29 mouse cellular contexts compared by ENCODE assay signal in the genomic region with DNA sequence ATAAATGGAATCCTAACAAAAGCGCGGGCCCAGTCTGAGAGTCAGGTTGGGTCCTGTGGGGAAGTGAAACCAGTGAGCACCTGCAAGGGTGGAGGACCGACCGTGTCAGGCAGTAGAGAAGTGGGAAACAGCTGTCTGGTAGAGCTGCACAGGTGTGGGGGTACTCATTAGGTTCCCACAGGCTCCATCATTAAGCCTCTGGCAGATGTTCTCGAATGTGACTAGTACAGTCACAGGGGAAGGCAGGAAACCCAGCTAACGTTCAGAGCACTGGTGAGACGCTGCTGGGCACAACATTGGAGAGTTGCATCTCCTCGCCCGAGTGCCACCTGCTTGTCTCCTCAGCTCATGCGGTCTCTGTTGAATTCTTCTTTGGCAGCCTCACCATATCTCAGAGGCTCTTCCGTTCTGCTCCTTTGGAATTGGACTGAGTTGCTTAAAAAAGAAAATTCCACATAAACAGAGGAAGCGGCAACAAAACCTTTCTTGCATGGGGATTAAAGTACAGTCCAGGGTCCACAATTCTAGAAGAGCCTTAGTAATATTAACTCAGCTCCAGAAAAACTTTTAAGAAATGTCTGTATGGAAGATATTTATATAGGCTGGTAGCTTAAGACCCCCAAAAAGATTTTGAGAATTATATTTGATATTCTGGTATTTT.
DNase-seq lines count a peak whose midpoint lies in the region; ATAC-seq and TF ChIP-seq lines count a peak whose summit lies in the region.
"Had no signal": no experiment of that assay in that cellular context is flagged by ENCODE, and none has a peak within 500 bp of the region (broad histone marks: within the 10 kb centered on the region; RNA-seq: fewer than 3 reads in every experiment).

No protein-coding gene starts in this region.

- no peaks in the 10 kb centered on the region for H3K9me3 ChIP-seq in hindbrain, embryonic 13.5 days
- no peaks in the 10 kb centered on the region for H3K9me3 ChIP-seq in hindbrain, postnatal 0 days (ENCODE audit: low read length)
- H3K9me3 ChIP-seq in kidney, embryonic 14.5 days (ENCODE audit: control insufficient read depth, low read length) = no peaks in the 10 kb centered on the region
- H3K9me3 ChIP-seq: embryonic facial prominence, embryonic 15.5 days; forebrain, embryonic 12.5 days; hindbrain, embryonic 10.5 days; intestine, embryonic 15.5 days; limb, embryonic 10.5 days; limb, embryonic 15.5 days; liver, embryonic 13.5 days; midbrain, embryonic 12.5 days had no signal

- H3K27me3 ChIP-seq in cerebellum, adult 2 months (ENCODE audit: control insufficient read depth, insufficient read depth, low read length) = no peaks in the 10 kb centered on the region
- no peaks in the 10 kb centered on the region for H3K27me3 ChIP-seq in hindbrain, embryonic 13.5 days
- no peaks in the 10 kb centered on the region for H3K27me3 ChIP-seq in hindbrain, postnatal 0 days (ENCODE audit: insufficient read depth, low read length)
- no peaks in the 10 kb centered on the region for H3K27me3 ChIP-seq in kidney, embryonic 14.5 days (ENCODE audit: control insufficient read depth, insufficient read depth, low read length)
- H3K27me3 ChIP-seq: embryonic facial prominence, embryonic 15.5 days; forebrain, embryonic 12.5 days; intestine, embryonic 15.5 days; limb, embryonic 15.5 days; liver, embryonic 13.5 days; megakaryocyte, embryonic 14.5 days; midbrain, embryonic 12.5 days; Patski had no signal

- H3K4me2 ChIP-seq in hindbrain, embryonic 13.5 days = no peak overlapping the region
- H3K4me2 ChIP-seq in hindbrain, postnatal 0 days (ENCODE audit: low read depth, low read length) = no peak overlapping the region
- H3K4me2 ChIP-seq in kidney, embryonic 14.5 days (replicated peaks; ENCODE audit: low read depth, low read length) = no peak overlapping the region
- H3K4me2 ChIP-seq: embryonic facial prominence, embryonic 15.5 days; forebrain, embryonic 12.5 days; intestine, embryonic 15.5 days; limb, embryonic 15.5 days; liver, embryonic 13.5 days; midbrain, embryonic 12.5 days had no signal

- no peaks in the 10 kb centered on the region for H3K36me3 ChIP-seq in hindbrain, embryonic 13.5 days
- no peaks in the 10 kb centered on the region for H3K36me3 ChIP-seq in hindbrain, postnatal 0 days (ENCODE audit: insufficient read depth, low read length)
- H3K36me3 ChIP-seq in kidney, embryonic 14.5 days (ENCODE audit: control insufficient read depth, insufficient read depth, low read length) = no peaks in the 10 kb centered on the region
- H3K36me3 ChIP-seq: embryonic facial prominence, embryonic 15.5 days; forebrain, embryonic 12.5 days; hindbrain, embryonic 10.5 days; intestine, embryonic 15.5 days; limb, embryonic 10.5 days; limb, embryonic 15.5 days; liver, embryonic 13.5 days; midbrain, embryonic 12.5 days had no signal

- DNase-seq in cerebellum, adult 2 months = peak; percentile 25 to 47
- no peak for DNase-seq in cerebellum, postnatal 4 days (ENCODE audit: low spot score in 2 of 2)
- no peak for DNase-seq in hindbrain, postnatal 0 days (ENCODE audit: low spot score)
- peak; percentile 4 to 10 for DNase-seq in kidney, postnatal 36 days
- peak; percentile 27 for DNase-seq in brain, adult 2 months (ENCODE audit: low read depth, low spot score)
- DNase-seq: adrenal gland, postnatal 14 days; forebrain, postnatal 0 days; heart, postnatal 14 days; kidney, postnatal 4 days; liver, embryonic 13.5 days; lung, adult 18-20 months; lung, postnatal 4 days; right cerebral cortex, adult 18-20 months; spleen, adult 18-20 months; thymus, postnatal 14 days had no signal

- 0 out of 2 replicates have a peak, but pooled peaks have one; percentile 21 for ATAC-seq in hindbrain, embryonic 13.5 days (ENCODE audit: low FRiP score)
- no peak for ATAC-seq in hindbrain, postnatal 0 days
- no peak for ATAC-seq in kidney, embryonic 14.5 days (ENCODE audit: low FRiP score, low TSS enrichment)
- ATAC-seq: forebrain, postnatal 0 days; hindbrain, embryonic 16.5 days; intestine, embryonic 15.5 days; lung, postnatal 0 days; Patski had no signal

- no peak for TF ChIP-seq POLR2A in cerebellum, adult 2 months (IDR thresholded peaks at IDR 0.05; ENCODE audit: borderline replicate concordance, insufficient read depth, low read length)

- no peak for TF ChIP-seq CTCF in cerebellum, adult 2 months (IDR thresholded peaks at IDR 0.05; ENCODE audit: borderline replicate concordance, insufficient read depth, low read depth, low read length)
- no peak for TF ChIP-seq CTCF in hindbrain, postnatal 0 days (IDR thresholded peaks at IDR 0.05; ENCODE audit: low read depth)

- no peak overlapping the region for H3K9ac ChIP-seq in hindbrain, embryonic 13.5 days
- no peak overlapping the region for H3K9ac ChIP-seq in hindbrain, postnatal 0 days (replicated peaks; ENCODE audit: low read length)
- H3K9ac ChIP-seq in kidney, embryonic 14.5 days (ENCODE audit: low read depth, low read length) = no peak overlapping the region
- H3K9ac ChIP-seq: embryonic facial prominence, embryonic 15.5 days; forebrain, embryonic 12.5 days; forebrain, postnatal 0 days; intestine, embryonic 15.5 days; limb, embryonic 15.5 days; liver, embryonic 13.5 days; midbrain, embryonic 12.5 days had no signal

- no peak overlapping the region for H3K4me3 ChIP-seq in cerebellum, adult 2 months (replicated peaks; ENCODE audit: insufficient read depth, low read depth, low read length)
- H3K4me3 ChIP-seq in hindbrain, embryonic 13.5 days = no peak overlapping the region
- no peak overlapping the region for H3K4me3 ChIP-seq in hindbrain, postnatal 0 days (ENCODE audit: low read length)
- no peak overlapping the region for H3K4me3 ChIP-seq in kidney, embryonic 14.5 days (ENCODE audit: low read length)
- H3K4me3 ChIP-seq: embryonic facial prominence, embryonic 15.5 days; forebrain, embryonic 12.5 days; hindbrain, embryonic 10.5 days; intestine, embryonic 15.5 days; limb, embryonic 10.5 days; limb, embryonic 15.5 days; liver, embryonic 13.5 days; megakaryocyte, embryonic 14.5 days; midbrain, embryonic 12.5 days; myocyte had no signal

- H3K27ac ChIP-seq in cerebellum, adult 2 months (ENCODE audit: insufficient read depth, low read length) = no peak overlapping the region
- H3K27ac ChIP-seq in hindbrain, embryonic 13.5 days = no peak overlapping the region
- H3K27ac ChIP-seq in hindbrain, postnatal 0 days = no peak overlapping the region
- H3K27ac ChIP-seq in kidney, embryonic 14.5 days (ENCODE audit: low read depth, low read length) = no peak overlapping the region
- H3K27ac ChIP-seq: embryonic facial prominence, embryonic 15.5 days; forebrain, embryonic 12.5 days; hindbrain, embryonic 10.5 days; intestine, embryonic 15.5 days; limb, embryonic 10.5 days; limb, embryonic 15.5 days; liver, embryonic 13.5 days; midbrain, embryonic 12.5 days had no signal

- 53% methylated on average over 12 of the region's 12 CpGs for WGBS in cerebellum, adult 2 months
- 82% methylated on average over 12 of the region's 12 CpGs for WGBS in hindbrain, embryonic 13.5 days
- 73% methylated on average over 12 of the region's 12 CpGs for WGBS in hindbrain, postnatal 0 days
- 88% methylated on average over 12 of the region's 12 CpGs for WGBS in kidney, embryonic 14.5 days

- peaks cover 5% of the 10 kb centered on the region for H3K4me1 ChIP-seq in cerebellum, adult 2 months (ENCODE audit: control insufficient read depth, insufficient read depth, low read length)
- H3K4me1 ChIP-seq in hindbrain, embryonic 13.5 days (replicated peaks) = peaks cover 6% of the 10 kb centered on the region; the same call in 1 of the 2 replicates
- no peaks in the 10 kb centered on the region for H3K4me1 ChIP-seq in hindbrain, postnatal 0 days (ENCODE audit: insufficient read depth, low read length)
- no peaks in the 10 kb centered on the region for H3K4me1 ChIP-seq in kidney, embryonic 14.5 days (ENCODE audit: control insufficient read depth, insufficient read depth, low read length)
- H3K4me1 ChIP-seq: embryonic facial prominence, embryonic 15.5 days; forebrain, embryonic 12.5 days; hindbrain, embryonic 10.5 days; intestine, embryonic 15.5 days; limb, embryonic 10.5 days; limb, embryonic 15.5 days; liver, embryonic 13.5 days; megakaryocyte, embryonic 14.5 days; midbrain, embryonic 12.5 days had no signal

Comparison
In these comparisons a context has a peak if more than half of its experiments do, and no peak if none do; other contexts are left out.
1. DNase-seq: peak in cerebellum, adult 2 months (2 of 2), kidney, postnatal 36 days (2 of 2) and brain, adult 2 months (single experiment); none in cerebellum, postnatal 4 days (0 of 2) and hindbrain, postnatal 0 days (single experiment).